Mouse (Mus musculus): Measurements from ENCODE around the gene Sar1b.
"Not testable (repeated sequence)": the region's sequence is repeated elsewhere in the genome, so short reads cannot be mapped to it uniquely, and the experiment has no call there.

Gene Sar1b

GRCm38 (mm10) chr11:51775507-51775906 is 12.0 kb downstream of the Sar1b start:
- ATAC-seq (ENCODE audit: insufficient number of reproducible peaks, low FRiP score, low TSS enrichment) = no peak

- no peak for ATAC-seq (ENCODE audit: insufficient number of reproducible peaks, low FRiP score, low TSS enrichment)
Measured at GRCm38 (mm10) chr11:51777478-51777877, 14.0 kb downstream of the Sar1b start.

GRCm38 (mm10) chr11:51780773-51781267 is 17.3 kb downstream of the Sar1b start:
- ATAC-seq (ENCODE audit: insufficient number of reproducible peaks, low FRiP score, low TSS enrichment) = no peak

DNA sequence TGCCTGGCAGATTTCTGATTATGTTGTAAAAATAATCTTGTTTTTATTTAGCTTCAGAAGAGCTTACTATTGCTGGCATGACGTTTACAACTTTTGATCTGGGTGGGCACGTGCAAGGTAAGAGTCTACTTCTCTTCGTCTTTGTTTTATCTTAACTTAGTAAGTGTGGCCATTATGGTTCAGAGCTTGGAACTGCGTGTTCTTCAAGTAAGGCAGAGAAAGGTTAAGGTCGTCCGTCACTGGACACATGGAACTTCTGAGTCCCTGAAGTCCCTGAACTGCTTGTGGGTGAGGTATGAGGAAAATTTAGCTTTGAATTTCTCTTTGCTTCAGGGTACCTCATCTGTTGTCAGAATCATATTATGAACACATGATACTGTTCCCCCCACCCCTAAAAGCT is 19.2 kb downstream of the Sar1b start:
- no peak for ATAC-seq (ENCODE audit: insufficient number of reproducible peaks, low FRiP score, low TSS enrichment)

- ATAC-seq (ENCODE audit: insufficient number of reproducible peaks, low FRiP score, low TSS enrichment) = no peak
Measured at GRCm38 (mm10) chr11:51785926-51786325, 22.4 kb downstream of the Sar1b start.

GRCm38 (mm10) chr11:51789735-51790134 is 26.2 kb downstream of the Sar1b start:
- ATAC-seq (ENCODE audit: insufficient number of reproducible peaks, low FRiP score, low TSS enrichment) = not testable (repeated sequence)

DNA sequence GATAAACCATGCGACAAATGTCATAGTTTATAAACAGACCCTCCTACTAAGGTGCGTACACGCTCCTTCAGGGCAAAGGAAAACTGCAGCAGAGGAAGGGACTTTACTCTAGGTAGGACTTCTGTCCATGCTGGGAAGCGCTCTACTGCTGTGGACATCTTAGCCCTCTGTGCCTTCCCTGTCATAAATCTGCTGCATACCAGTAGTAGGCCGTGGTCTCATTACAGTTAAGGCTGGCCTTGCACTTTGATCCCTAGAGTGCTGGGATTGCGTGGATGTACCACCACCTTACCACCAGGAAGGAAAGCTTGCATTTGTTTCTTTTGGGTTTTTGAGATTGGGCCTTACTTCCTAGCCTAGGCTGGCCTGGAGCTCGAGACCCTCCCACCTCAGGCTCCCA is 27.2 kb downstream of the Sar1b start:
- no peak for ATAC-seq (ENCODE audit: insufficient number of reproducible peaks, low FRiP score, low TSS enrichment)

DNA sequence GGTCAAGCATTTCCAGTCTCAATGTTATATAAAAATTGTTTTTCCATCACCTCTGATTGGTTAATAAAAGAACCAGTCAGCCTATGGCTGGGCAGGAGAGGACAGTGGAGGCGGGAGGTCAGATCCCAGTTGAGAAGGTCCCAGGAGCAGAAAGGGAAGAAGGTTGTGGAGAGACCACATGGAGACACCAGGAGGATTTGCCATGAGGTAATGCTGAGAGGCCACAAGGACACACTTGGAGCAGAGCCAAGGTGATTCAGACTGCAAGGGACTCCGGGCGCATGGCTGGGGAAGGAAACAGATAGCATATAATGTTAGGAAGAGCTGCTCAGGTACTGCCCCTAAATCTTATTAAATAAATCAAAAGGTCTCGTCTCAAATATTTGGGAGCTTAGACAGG is 32.8 kb downstream of the Sar1b start:
- no peak for ATAC-seq (ENCODE audit: insufficient number of reproducible peaks, low FRiP score, low TSS enrichment)

DNA sequence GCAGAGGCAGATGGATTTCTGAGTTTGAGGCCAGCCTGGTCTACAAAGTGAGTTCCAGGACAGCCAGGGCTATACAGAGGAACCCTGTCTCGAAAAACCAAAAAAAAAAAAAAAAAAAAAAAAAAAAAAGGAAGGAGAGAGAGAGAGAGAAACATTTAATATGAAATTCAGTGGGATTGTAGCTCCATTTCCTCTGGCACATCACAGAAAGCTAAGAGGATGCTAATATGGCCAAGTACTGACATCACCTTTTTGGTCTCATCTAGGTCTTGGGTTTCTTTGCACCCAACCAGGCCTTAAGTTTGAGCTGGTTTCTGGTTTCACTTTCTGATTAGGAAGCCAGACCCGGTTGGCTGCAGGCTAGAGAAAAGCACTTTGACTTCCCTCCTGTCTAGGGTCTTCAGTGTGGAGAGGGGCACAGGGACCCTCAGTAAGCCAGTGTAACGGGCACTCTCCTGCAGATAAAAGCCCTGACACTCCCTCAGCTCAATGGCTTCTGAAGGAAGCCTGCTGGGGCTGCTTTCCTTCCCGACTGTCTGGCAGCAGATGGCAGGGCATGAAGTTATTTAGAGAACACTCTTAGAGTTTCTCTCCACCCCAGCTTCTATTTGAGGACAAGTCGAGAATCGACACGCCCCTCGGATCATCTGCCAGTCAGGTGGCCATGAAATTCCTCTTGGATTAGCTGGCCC is 37.3 kb downstream of the Sar1b start:
- no peak for ATAC-seq (ENCODE audit: insufficient number of reproducible peaks, low FRiP score, low TSS enrichment)

- ATAC-seq (ENCODE audit: insufficient number of reproducible peaks, low FRiP score, low TSS enrichment) = peak; percentile 91
Measured at GRCm38 (mm10) chr11:51805221-51805981, 41.9 kb downstream of the Sar1b start.

DNA sequence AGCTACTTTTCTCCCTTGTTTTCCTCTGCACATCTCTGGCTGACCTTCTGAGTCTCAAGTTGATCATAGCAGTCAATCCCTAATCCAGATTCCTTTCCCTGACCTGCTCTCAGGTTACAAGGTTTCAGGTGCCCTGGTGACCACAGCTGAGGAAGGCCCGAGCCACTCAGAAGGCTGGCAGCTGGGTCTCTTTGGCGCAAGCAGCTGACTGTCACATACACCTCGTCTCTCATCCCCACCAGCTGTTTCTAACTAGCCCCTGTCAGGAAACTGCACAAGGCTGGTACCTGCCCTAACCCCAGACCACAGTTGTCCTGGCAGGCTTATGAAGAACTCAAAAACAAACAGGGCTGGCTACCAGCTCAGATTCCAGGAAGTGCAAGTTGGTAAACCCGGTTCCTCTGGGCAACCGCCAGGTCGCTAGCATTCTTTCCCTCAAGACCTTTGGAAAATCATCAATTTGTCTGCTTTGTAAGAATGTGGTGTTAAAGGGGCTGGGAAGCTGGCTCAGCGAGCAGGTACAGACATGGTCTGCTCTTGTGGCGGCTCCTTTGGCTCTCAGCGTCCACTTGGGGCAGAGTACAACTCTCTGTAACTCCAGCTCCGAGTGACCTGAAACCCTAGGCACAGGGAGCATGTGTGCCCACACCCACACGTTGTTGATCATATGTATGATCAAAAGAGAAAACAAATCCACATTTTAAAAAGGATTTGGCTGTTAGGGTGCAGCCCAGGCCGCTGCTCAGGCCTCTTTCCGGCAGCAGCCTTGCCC is 43.8 kb downstream of the Sar1b start:
- no peak for ATAC-seq (ENCODE audit: insufficient number of reproducible peaks, low FRiP score, low TSS enrichment)

- ATAC-seq (ENCODE audit: insufficient number of reproducible peaks, low FRiP score, low TSS enrichment) = no peak
Measured at GRCm38 (mm10) chr11:51809632-51810224, 46.2 kb downstream of the Sar1b start.

DNA sequence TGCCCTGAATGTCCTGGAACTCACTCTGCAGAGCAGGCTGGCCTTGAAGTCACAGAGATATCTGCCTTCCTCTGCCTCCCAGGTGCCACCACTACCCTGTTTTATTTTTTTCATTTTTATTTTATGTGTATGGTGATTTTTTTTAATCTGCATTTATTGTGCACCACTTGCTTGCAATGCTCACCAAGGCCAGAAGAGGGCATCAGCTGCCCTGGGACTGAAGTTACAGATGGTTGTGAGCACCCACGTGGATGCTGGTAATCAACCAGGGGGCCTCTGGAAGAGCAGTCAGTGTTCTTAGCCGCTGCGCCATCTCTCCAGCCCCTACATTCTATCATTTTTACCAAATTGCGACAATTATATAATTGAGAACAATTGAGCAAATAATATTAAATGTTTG is 47.7 kb downstream of the Sar1b start:
- ATAC-seq (ENCODE audit: insufficient number of reproducible peaks, low FRiP score, low TSS enrichment) = no peak

DNA sequence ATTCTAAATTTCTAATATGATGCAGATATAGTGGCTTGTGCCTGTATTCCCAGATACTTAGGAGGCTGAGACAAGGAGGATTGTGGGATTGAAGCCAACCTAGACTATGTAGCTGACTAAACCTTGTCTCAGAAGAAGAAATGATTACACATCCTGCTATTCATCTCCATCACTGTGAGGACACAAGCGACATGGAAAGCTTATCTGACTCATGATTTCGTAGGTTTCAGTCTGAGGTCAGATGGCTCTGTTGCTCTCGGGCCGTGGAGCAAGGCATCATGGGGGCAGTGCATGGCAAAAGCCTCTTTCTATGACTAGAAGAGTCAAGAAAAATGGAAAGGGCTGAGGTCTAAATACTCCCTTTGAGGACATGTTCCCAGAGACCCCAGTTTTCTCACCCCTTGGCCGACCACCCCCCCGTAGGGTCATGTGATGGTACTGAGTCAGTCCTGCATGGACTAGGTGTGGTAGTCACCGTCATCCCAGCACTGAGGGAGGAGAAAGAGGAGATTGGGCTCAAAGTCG is 48.6 kb downstream of the Sar1b start:
- ATAC-seq (ENCODE audit: insufficient number of reproducible peaks, low FRiP score, low TSS enrichment) = no peak

- 0 out of 2 replicates have a peak, but pooled peaks have one; percentile 36 for ATAC-seq (ENCODE audit: insufficient number of reproducible peaks, low FRiP score, low TSS enrichment)
Measured at GRCm38 (mm10) chr11:51817756-51818155, 54.3 kb downstream of the Sar1b start.

GRCm38 (mm10) chr11:51818837-51819236 is 55.4 kb downstream of the Sar1b start:
- no peak for ATAC-seq (ENCODE audit: insufficient number of reproducible peaks, low FRiP score, low TSS enrichment)

DNA sequence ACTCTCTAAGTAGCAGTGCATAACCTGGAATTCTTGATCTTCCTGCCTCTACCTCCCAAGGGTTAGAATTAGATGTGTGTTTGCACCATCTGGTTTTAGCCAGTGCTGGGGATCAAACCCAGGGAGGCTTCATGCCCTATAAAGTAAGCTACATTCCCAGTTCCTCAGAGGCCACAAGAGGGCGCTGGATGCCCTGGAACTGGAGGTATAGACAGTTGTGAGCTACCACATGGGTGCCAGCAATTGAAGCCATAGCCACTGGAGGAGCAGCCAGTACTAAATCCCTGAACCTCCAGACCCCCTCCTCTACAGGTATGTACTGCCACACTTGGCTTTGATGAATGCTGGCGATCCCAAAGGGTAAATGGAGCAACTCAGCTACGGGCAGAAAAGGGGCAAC is 56.5 kb downstream of the Sar1b start:
- ATAC-seq (ENCODE audit: insufficient number of reproducible peaks, low FRiP score, low TSS enrichment) = no peak

GRCm38 (mm10) chr11:51820861-51821260 is 57.4 kb downstream of the Sar1b start:
- no peak for ATAC-seq (ENCODE audit: insufficient number of reproducible peaks, low FRiP score, low TSS enrichment)

DNA sequence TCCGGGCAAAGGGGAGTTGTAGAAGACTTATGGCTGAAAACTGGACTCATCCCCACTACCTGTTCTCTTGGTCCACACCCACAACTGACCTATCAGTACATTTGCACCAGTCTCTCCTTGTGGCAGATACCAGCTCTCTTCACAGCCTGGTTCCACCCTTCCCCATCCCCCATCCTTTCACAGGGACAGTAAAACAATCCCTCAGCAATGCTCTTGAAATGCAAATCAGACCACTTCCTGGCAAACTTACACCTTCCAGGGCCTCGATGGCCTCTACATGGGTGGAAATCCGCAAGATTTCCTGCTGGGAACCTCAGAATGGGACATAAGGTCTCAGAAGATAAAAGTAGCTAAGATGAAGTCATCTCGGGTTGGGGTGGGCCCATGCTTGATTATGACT is 59.2 kb downstream of the Sar1b start:
- no peak for ATAC-seq (ENCODE audit: insufficient number of reproducible peaks, low FRiP score, low TSS enrichment)

- no peak for ATAC-seq (ENCODE audit: insufficient number of reproducible peaks, low FRiP score, low TSS enrichment)
Measured at GRCm38 (mm10) chr11:51823271-51823670, 59.8 kb downstream of the Sar1b start.
